Mouse (Mus musculus) CH12.LX (cell line): ENCODE data around the gene Cntn1. TPM values are rescaled to one million over a fixed set of nuclear protein-coding genes. Genes with fewer than 3 reads are reported as not detected.

Experiments used
- DNase-seq: peaks from one replicate; pipeline ENCODE4 v3.0.0-alpha.2; 2013; ENCODE audit errors: extremely low read depth
- H3K27ac ChIP-seq: 2 replicates; pipeline ENCODE4 v1.5.1; 2012; ENCODE audit warnings: low read depth, mild to moderate bottlenecking, control low read depth, moderate library complexity; ENCODE audit not compliant: insufficient read depth
- H3K27me3 ChIP-seq: replicated peaks from 2 replicates; pipeline ENCODE3; 2012; ENCODE audit warnings: inconsistent platforms
- H3K36me3 ChIP-seq, 2 experiments: replicated peaks in 1 of 2; 2 replicates each; pipeline versions ENCODE3 to v1.6.1; 2012; ENCODE audit warnings: inconsistent platforms in 1 of 2, low read length in 1 of 2, mild to moderate bottlenecking in 1 of 2, mixed read lengths in 1 of 2, moderate library complexity in 1 of 2; ENCODE audit not compliant: control insufficient read depth in 1 of 2, insufficient read depth in 1 of 2
- H3K4me1 ChIP-seq, 2 experiments: 2 replicates each; pipeline ENCODE4 v1.6.1; 2012; ENCODE audit warnings: inconsistent platforms in 1 of 2, moderate library complexity in 1 of 2; ENCODE audit not compliant: insufficient read depth in 2 of 2, control insufficient read depth in 1 of 2
- H3K4me2 ChIP-seq: 2 replicates; pipeline ENCODE4 v1.6.1; 2012; ENCODE audit warnings: low read depth, mild to moderate bottlenecking, control low read depth; ENCODE audit not compliant: poor library complexity, insufficient read depth, severe bottlenecking
- H3K4me3 ChIP-seq, 3 experiments: fragments of 150-350 bp in 1 of 3; sonication (generic) in 1 of 3; replicated peaks in 1 of 3; 2 replicates each; pipeline versions ENCODE3 to v1.5.1; 2011 to 2012; ENCODE audit warnings: low read depth in 2 of 3, low read length in 2 of 3, mild to moderate bottlenecking in 2 of 3, moderate library complexity in 2 of 3, control low read depth in 1 of 3, improper control_type of control experiment in 1 of 3, inconsistent platforms in 1 of 3, mixed read lengths in 1 of 3; ENCODE audit not compliant: poor library complexity in 1 of 3
- H3K79me2 ChIP-seq: replicated peaks from 2 replicates; pipeline ENCODE4 v1.6.1; 2012; ENCODE audit warnings: mild to moderate bottlenecking, moderate library complexity; ENCODE audit not compliant: control insufficient read depth, poor library complexity, insufficient read depth, severe bottlenecking; ENCODE audit errors: extremely low read depth
- H3K9ac ChIP-seq: 2 replicates; pipeline ENCODE4 v1.6.1; 2012; ENCODE audit warnings: low read depth, mild to moderate bottlenecking, control low read depth, moderate library complexity; ENCODE audit not compliant: insufficient read depth
- H3K9me3 ChIP-seq: replicated peaks from 2 replicates; pipeline ENCODE3; 2012; ENCODE audit warnings: low read length, inconsistent platforms, mixed read lengths
- BHLHE40 ChIP-seq: IDR thresholded peaks from 2 replicates; pipeline ENCODE4 v1.6.1; 2011; ENCODE audit warnings: mild to moderate bottlenecking, low read depth, low read length, improper control_type of control experiment
- ETS1 ChIP-seq: conservative IDR thresholded peaks from 2 replicates; pipeline ENCODE4 v1.6.1; 2012; ENCODE audit warnings: low read depth, mild to moderate bottlenecking, inconsistent platforms, low read length, improper control_type of control experiment, moderate library complexity
- GABPA ChIP-seq: IDR thresholded peaks from 2 replicates; pipeline ENCODE4 v1.6.1; 2012; ENCODE audit warnings: low read depth, low read length, improper control_type of control experiment, inconsistent platforms; ENCODE audit not compliant: insufficient replicate concordance
- IRF4 ChIP-seq: IDR thresholded peaks from 2 replicates; pipeline ENCODE4 v1.6.1; 2014; ENCODE audit warnings: low read depth, mild to moderate bottlenecking, inconsistent platforms, low read length, improper control_type of control experiment
- JUND ChIP-seq: conservative IDR thresholded peaks from 2 replicates; pipeline ENCODE4 v1.6.1; 2011; ENCODE audit warnings: low read depth, low read length, improper control_type of control experiment
- KAT2A ChIP-seq: IDR thresholded peaks from 2 replicates; pipeline ENCODE4 v1.6.1; 2012; ENCODE audit warnings: low read length, improper control_type of control experiment, inconsistent platforms; ENCODE audit not compliant: insufficient replicate concordance
- MAX ChIP-seq: IDR thresholded peaks from 2 replicates; pipeline ENCODE4 v1.6.1; 2011; ENCODE audit warnings: low read length, improper control_type of control experiment
- MXI1 ChIP-seq: IDR thresholded peaks from 2 replicates; pipeline ENCODE4 v1.6.1; 2011; ENCODE audit warnings: mild to moderate bottlenecking, low read depth, low read length, improper control_type of control experiment
- NELFE ChIP-seq: IDR thresholded peaks from 2 replicates; pipeline ENCODE4 v1.6.1; 2011; ENCODE audit warnings: low read depth, low read length, improper control_type of control experiment
- NRF1 ChIP-seq: IDR thresholded peaks from 2 replicates; pipeline ENCODE4 v1.6.1; 2014; ENCODE audit warnings: low read depth, mild to moderate bottlenecking, inconsistent platforms, low read length, improper control_type of control experiment, moderate library complexity
- PAX5 ChIP-seq: IDR thresholded peaks from 2 replicates; pipeline ENCODE4 v1.6.1; 2012; ENCODE audit warnings: low read length, inconsistent platforms, mixed read lengths
- POLR2A ChIP-seq: IDR thresholded peaks from 2 replicates; pipeline ENCODE4 v1.6.1; 2011; ENCODE audit warnings: low read depth, mild to moderate bottlenecking, improper control_type of control experiment, low read length
- POLR2AphosphoS2 ChIP-seq: IDR thresholded peaks from 2 replicates; pipeline ENCODE4 v1.6.1; 2011; ENCODE audit warnings: low read depth, low read length, improper control_type of control experiment
- RAD21 ChIP-seq: IDR thresholded peaks from 2 replicates; pipeline ENCODE4 v1.6.1; 2011; ENCODE audit warnings: low read depth, mild to moderate bottlenecking, low read length, improper control_type of control experiment, moderate library complexity
- SMC3 ChIP-seq: IDR thresholded peaks from 2 replicates; pipeline ENCODE4 v1.6.1; 2011; ENCODE audit warnings: low read depth, low read length, improper control_type of control experiment
- UBTF ChIP-seq: IDR thresholded peaks from 2 replicates; pipeline ENCODE4 v1.6.1; 2012; ENCODE audit warnings: low read depth, mild to moderate bottlenecking, inconsistent platforms, low read length, improper control_type of control experiment, moderate library complexity
- ZC3H11A ChIP-seq: IDR thresholded peaks from 2 replicates; pipeline ENCODE4 v1.6.1; 2012; ENCODE audit warnings: low read depth, mild to moderate bottlenecking, inconsistent platforms, low read length, improper control_type of control experiment
- ZNF384 ChIP-seq: IDR thresholded peaks from 2 replicates; pipeline ENCODE4 v1.6.1; 2012; ENCODE audit warnings: low read depth, low read length, improper control_type of control experiment, inconsistent platforms
- dilution Hi-C: fragments of 300-500 bp; cut with MboI; formaldehyde crosslinking; loops from 2 replicates; pipeline ENCODE4 v1.14.3; 2020; ENCODE audit warnings: low sequenced_read_pairs; ENCODE audit not compliant: extremely low pct_unique_long_range_greater_than_20kb, extremely low pct_ligation_motif_present
- in situ Hi-C: fragments of 300-500 bp; cut with MboI; formaldehyde crosslinking; loops from 3 replicates; pipeline ENCODE4 v1.14.3; 2019; ENCODE audit warnings: low sequenced_read_pairs, low pct_ligation_motif_present, low pct_unique_long_range_greater_than_20kb, mixed read lengths
- polyA plus RNA-seq: library from polyadenylated mRNA; unstranded; fragments of >175 nt; gene quantifications from 2 replicates; pipeline ENCODE4 v1.2.1, GENCODE M21; 2012; ENCODE audit warnings: low read depth; ENCODE audit not compliant: insufficient read length
- total RNA-seq, 2 experiments: library from RNA; depleted of rRNA; stranded (reverse); fragments of 300-350 nt in 1 of 2; fragments of >200 nt in 1 of 2; gene quantifications; 2 replicates each; pipeline ENCODE4 v1.2.3; 2012 to 2014

The Cntn1 gene
- total and polyA plus RNA-seq, 3 experiments: 0.04 TPM; not detected in 2

GRCm38 (mm10) chr15:92099410-92100174 is 48.6 kb downstream of the Cntn1 start:
- H3K9ac ChIP-seq: no peak overlapping the region
- no peak overlapping the region for H3K4me3 ChIP-seq
- no peak for TF ChIP-seq ETS1
- TF ChIP-seq PAX5: no peak
- TF ChIP-seq ZNF384: no peak
- no peak for TF ChIP-seq IRF4
- no peak for TF ChIP-seq UBTF
- TF ChIP-seq NELFE: no peak
- TF ChIP-seq KAT2A: no peak
- TF ChIP-seq POLR2A: no peak
- no peak for TF ChIP-seq RAD21
- TF ChIP-seq MXI1: no peak
- no peak for TF ChIP-seq JUND
- TF ChIP-seq SMC3: no peak
- no peak for TF ChIP-seq GABPA
- TF ChIP-seq ZC3H11A: no peak
- no peak for TF ChIP-seq NRF1
- no peak for TF ChIP-seq POLR2AphosphoS2
- TF ChIP-seq, all 38 proteins: peak for 0
- no peaks in the 10 kb centered on the region for H3K27me3 ChIP-seq
- DNase-seq: no peak
- H3K9me3 ChIP-seq: peaks cover 39% of the 10 kb centered on the region
- dilution Hi-C loops: no loop called here
- in situ Hi-C loops: no loop called here
- no peak overlapping the region for H3K27ac ChIP-seq
- no peak overlapping the region for H3K4me2 ChIP-seq
- no peaks in the 10 kb centered on the region for H3K79me2 ChIP-seq
- no peaks in the 10 kb centered on the region for H3K36me3 ChIP-seq
- H3K4me1 ChIP-seq: no peaks in the 10 kb centered on the region

DNA sequence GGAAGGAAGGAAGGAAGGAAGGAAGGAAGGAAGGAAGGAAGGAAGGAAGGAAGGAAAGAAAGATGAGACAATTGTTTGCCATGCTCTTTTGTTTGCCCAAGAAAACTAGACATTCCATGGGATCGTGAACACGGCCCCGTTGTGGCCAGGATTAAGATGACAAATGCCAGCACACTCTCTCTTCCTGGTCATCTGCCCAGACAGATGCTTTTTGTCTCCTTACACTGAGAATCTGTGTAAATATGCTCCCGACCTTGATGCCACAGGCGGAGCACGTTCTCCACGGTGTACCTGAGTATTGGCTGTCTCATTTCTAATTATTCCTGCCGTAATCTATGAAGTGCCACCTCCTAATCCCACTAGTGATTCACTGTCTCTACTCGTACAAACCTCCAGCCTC is 51.0 kb downstream of the Cntn1 start:
- Histone ChIP-seq H3K27me3 (no peaks in the 10 kb centered on the region), H3K9ac (no peak overlapping the region), H3K79me2 (no peaks in the 10 kb centered on the region), H3K36me3 (no peaks in the 10 kb centered on the region), H3K4me2 (no peak overlapping the region), H3K9me3 (peaks cover 46% of the 10 kb centered on the region), H3K4me1 (no peaks in the 10 kb centered on the region), H3K27ac (no peak overlapping the region), H3K4me3 (no peak overlapping the region)
- in situ Hi-C loops (no loop called here), dilution Hi-C loops (no loop called here)
- DNase-seq: no peak
- TF ChIP-seq NRF1 (no peak), RAD21 (no peak), BHLHE40 (no peak), MAX (no peak), GABPA (no peak)
